Mouse (Mus musculus) lung, adult 2 months (tissue): ENCODE data around the gene Etv3. TPM values are rescaled to one million over a fixed set of nuclear protein-coding genes. Genes with fewer than 3 reads are reported as not detected.

ENCODE experiments used
- DNase-seq: peaks from one replicate; pipeline ENCODE4 v3.0.0; 2022
- H3K4me1 ChIP-seq: fragments of 200-500 bp; 2 replicates; pipeline ENCODE4 v1.6.1; 2011; ENCODE audit warnings: low read length; ENCODE audit not compliant: control insufficient read depth, insufficient read depth
- H3K4me3 ChIP-seq: fragments of 200-500 bp; replicated peaks from 2 replicates; pipeline ENCODE3; 2011; ENCODE audit warnings: low read depth, mild to moderate bottlenecking, control low read depth, low read length; ENCODE audit errors: extremely low read depth
- CTCF ChIP-seq: fragments of 200-500 bp; IDR thresholded peaks from 2 replicates; pipeline ENCODE4 v1.5.1; 2011; ENCODE audit warnings: mild to moderate bottlenecking, low read length, control low read depth; ENCODE audit not compliant: insufficient read depth
- POLR2A ChIP-seq: fragments of 200-500 bp; IDR thresholded peaks from 2 replicates; pipeline ENCODE4 v1.6.1; 2011; ENCODE audit warnings: low read depth, mild to moderate bottlenecking, control low read depth, low read length, borderline replicate concordance; ENCODE audit errors: extremely low read depth
- WGBS: fragments of 180-500 bp; shearing (Covaris S2); methylation state at CpG from one replicate; pipeline ENCODE4 v1.1.7; 2018; 5-methylcytosine and 5-hydroxymethylcytosine counted together
- polyA plus RNA-seq: library from polyadenylated mRNA; depleted of rRNA; stranded (reverse); fragments of >200 nt; gene quantifications from 2 replicates; pipeline ENCODE4 v1.2.3, GENCODE M21; 2012

Gene Etv3
- polyA plus RNA-seq, 1 experiment, result 17.8 TPM

- TF ChIP-seq POLR2A (no peak), CTCF (no peak)
- no peak for DNase-seq
- WGBS, result 88% methylated on average over 6 of the region's 6 CpGs
- Histone ChIP-seq H3K4me1 (peaks cover 3% of the 10 kb centered on the region), H3K4me3 (no peak overlapping the region)
Measured at GRCm38 (mm10) chr3:87502771-87503170, 22.4 kb upstream of the Etv3 start.

DNA sequence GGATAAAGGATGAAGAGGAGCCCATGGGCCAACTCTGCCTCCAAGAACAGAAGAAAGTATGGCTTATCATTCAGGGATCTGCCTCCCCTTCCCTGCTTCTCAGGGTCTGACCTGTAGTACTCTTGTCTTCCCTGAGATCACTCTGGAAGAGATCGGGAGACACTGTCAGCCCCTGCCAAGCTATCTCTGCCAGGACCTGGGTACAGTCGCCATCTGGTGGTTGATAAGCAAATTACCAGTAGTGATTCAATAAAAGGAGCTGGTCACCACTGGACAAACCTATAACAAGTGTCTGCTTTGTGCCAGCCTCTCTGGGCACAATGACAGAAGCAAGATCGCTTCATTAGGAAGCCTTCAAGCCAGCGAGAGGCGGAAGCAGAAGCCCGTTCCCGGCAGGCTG, 20.9 kb upstream of the Etv3 start:
- 18% methylated on average over 7 of the region's 7 CpGs for whole genome bisulfite sequencing
- peaks cover 11% of the 10 kb centered on the region for H3K4me1 ChIP-seq
- no peak overlapping the region for H3K4me3 ChIP-seq
- no peak for DNase-seq
- TF ChIP-seq CTCF (peak; percentile 62), POLR2A (no peak)

GRCm38 (mm10) chr3:87504749-87505425, 20.3 kb upstream of the Etv3 start:
- H3K4me1 ChIP-seq, result peaks cover 13% of the 10 kb centered on the region
- WGBS, result 44% methylated on average over 4 of the region's 4 CpGs
- peak; percentile 36 for DNase-seq

DNA sequence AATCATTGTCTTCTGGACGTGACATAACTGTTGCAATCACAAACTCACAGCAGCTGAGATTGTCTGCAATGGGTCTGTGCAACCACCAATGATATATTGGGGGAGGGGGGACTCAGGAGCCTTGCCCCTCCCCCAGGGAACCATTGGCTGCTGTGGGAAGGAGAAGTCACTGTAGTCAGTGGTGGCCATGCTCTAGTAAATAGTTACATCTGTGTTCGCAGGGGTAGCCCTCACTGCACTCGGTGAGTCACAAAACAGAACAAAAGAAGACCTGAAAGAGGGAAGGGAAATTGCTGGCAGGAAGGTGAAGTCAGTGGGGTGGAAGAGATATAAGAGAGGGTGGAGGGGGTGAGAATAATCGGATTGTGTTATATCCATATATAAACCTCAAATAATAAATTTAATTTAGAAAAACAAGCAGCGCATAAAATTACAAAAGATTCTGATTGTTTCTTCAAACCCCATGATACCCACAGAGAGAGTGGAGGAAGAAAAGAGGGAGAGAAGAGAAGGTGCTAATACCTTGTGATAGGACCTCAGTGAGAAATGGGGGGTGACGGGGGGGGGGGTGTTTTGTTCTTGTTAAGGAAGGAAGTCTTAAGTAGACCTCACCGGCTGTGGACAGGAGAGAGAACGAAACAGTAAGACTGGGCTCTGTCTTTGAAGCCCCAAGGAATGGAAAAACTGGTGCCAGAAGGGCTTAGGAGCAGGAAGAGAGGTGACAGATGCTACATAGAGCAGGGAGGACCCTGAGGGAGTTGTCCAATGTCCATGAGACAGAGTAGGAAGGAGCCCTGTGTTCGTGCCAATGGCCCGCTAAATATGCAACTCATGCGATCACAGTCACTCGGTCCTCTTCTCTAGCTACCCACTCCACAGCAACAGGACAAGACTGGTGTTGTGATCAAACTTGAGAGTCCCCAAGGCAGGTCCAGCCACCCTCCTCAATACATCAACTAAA, 18.5 kb upstream of the Etv3 start:
- TF ChIP-seq CTCF (no peak), POLR2A (no peak)
- H3K4me3 ChIP-seq, result no peak overlapping the region
- DNase-seq, result no peak
- 55% methylated on average over 12 of the region's 12 CpGs for WGBS
- H3K4me1 ChIP-seq, result peaks cover 13% of the 10 kb centered on the region

More at GRCm38 (mm10) chr3:87504749-87505425, 20.3 kb upstream of the Etv3 start:
- no peak overlapping the region for H3K4me3 ChIP-seq
- TF ChIP-seq CTCF (no peak), POLR2A (no peak)

- Histone ChIP-seq H3K4me3 (no peak overlapping the region), H3K4me1 (peaks cover 13% of the 10 kb centered on the region)
- 30% methylated on average over 17 of the region's 17 CpGs for WGBS
- DNase-seq, result peak; percentile 79
- TF ChIP-seq CTCF (peak; percentile 95), POLR2A (no peak)
Measured at GRCm38 (mm10) chr3:87508205-87508901, 16.9 kb upstream of the Etv3 start.

DNA sequence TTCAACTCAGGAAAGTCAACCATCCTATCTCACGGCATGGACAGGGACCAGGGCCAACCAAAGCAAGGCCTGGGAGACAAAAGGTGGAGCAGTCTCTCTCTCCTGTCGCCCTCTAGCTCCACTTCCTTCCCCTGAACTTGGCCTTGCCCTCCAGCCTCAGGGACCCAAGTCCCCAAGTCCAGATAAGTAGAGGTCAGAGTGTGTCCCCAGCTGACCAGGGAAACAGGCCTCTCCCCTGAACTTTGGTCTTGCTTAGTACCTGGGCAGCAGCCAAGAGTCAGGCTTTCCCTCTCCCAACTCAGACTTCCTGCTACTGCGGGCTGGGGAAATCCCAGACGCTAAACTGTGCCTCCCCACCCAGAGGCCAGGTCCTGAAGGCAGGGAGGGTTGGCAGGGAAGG, 16.1 kb upstream of the Etv3 start:
- Histone ChIP-seq H3K4me3 (no peak overlapping the region), H3K4me1 (peaks cover 13% of the 10 kb centered on the region)
- TF ChIP-seq CTCF, result no peak
- no peak for TF ChIP-seq POLR2A
- 12% methylated on average over 4 of the region's 4 CpGs for WGBS
- peak; percentile 52 for DNase-seq

DNA sequence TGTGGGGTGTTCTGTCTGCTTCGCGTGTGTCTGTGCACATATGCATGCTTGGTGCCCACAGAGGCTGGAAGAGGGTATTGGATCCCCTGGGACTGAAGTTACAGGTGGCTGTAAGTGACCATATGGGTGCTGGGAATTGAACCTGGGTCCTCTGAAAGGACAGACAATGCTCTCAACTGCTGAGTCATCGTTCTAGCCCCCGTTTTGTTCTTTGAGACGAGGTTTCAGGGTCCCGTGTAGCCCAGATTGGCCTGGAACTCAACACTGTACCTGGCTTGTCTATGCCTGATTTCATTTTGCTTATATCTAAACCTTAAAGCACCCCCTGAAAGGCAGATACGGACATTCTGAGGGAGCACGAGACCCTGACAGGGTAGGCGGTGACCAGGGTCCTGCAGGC, 14.4 kb upstream of the Etv3 start:
- Histone ChIP-seq H3K4me1 (peaks cover 10% of the 10 kb centered on the region; the same call in 1 of the 2 replicates), H3K4me3 (no peak overlapping the region)
- 94% methylated on average over 9 of the region's 9 CpGs for WGBS
- TF ChIP-seq POLR2A (no peak), CTCF (no peak)
- DNase-seq, result no peak

DNA sequence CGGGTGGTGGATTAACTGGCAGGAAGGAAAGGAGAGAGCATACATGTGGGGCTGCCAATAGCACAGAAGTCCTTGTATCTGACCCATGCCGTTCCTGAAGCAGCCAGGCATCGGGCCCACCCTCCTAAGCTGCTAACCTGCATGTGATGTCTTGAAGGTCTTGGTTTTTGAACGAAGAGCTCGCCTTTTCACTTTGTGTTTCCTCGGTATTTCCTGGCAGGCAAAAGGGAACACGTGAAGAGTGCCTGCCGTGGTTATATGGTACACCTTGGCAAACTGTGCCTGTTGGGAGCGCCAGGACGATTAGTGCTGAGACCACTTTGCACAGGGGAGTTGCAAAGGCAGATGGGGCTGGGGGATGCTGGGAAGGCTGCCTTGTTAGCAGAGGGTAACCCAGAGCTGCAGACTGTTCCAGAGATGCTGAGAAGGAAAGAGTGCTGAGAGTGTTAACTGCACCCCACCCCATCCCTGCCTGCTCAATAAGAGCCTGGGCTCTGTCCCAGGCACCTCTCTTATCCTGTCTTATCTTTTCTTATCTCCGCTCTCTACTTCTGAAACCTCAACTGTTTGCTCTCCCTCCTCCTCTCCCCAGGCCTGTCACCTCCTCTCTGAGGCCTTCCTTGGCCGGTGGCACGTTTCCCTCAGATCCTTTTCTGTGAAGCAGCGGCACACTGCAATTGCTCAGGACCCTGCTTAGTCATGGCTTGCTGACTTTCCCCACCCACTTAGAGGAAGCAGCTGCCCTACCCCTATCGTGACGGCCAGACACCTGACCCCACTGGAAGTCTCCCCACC, 13.0 kb upstream of the Etv3 start:
- DNase-seq, result no peak
- WGBS, result 33% methylated on average over 16 of the region's 16 CpGs
- Histone ChIP-seq H3K4me1 (peaks cover 10% of the 10 kb centered on the region; the same call in 1 of the 2 replicates), H3K4me3 (no peak overlapping the region)
- TF ChIP-seq POLR2A (no peak), CTCF (no peak)

DNA sequence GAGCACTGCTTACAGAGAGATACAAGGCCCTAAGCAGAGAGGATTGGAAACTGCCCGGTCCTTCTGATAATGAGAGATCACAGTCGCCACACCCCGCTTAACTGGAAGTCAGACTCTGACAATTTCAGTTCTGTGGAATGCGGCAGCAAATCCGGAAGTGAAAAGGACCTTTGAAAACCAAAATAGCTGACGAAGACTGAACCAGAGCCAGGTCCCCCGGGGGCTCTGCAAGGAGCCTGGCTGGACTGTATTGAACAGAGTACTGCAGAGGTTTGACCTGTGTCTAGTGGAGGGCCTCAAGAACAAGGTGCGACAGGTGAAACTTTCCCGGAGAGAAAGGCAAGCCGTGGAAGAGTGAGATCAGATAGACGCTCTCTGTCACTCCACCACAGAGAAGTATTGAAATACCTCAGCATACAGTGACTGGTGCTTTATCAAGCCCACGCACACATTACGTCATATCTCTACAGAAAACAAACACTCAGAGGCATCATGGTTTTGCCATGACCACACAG, 9.6 kb upstream of the Etv3 start:
- 33% methylated on average over 13 of the region's 13 CpGs for WGBS
- DNase-seq, result peak; percentile 33
- TF ChIP-seq POLR2A (no peak), CTCF (no peak)
- H3K4me1 ChIP-seq, result no peaks in the 10 kb centered on the region
- H3K4me3 ChIP-seq, result no peak overlapping the region
